Mouse (Mus musculus) bone marrow macrophage, adult 2 months (primary cell): ENCODE results near the gene Uqcc3.

Source experiments
- CTCF ChIP-seq: IDR thresholded peaks from 2 replicates; pipeline ENCODE4 v1.5.1; 2012; ENCODE audit warnings: low read depth, mild to moderate bottlenecking, low read length, moderate library complexity
- POLR2A ChIP-seq: IDR thresholded peaks from 2 replicates; pipeline ENCODE4 v1.6.1; 2012; ENCODE audit warnings: mild to moderate bottlenecking, low read depth, low read length, borderline replicate concordance

DNA sequence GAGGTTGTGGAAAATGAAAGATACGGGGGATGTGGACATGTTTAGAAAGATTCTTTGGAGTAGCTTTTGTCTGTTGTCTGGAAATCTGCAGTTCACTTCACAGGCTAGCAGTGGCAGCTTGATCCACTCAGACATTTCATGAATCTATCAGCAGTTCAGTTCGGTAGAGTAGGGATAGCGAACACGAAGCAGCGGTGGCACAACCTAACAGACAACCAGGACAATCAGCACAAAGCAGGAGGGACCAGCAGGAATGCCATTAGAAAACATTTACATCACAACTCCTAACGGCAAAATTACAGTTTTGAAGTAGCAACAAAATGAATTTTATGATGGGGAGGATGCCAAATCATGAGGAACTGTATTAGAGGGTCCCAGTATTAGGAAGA, 39.0 kb upstream of the Uqcc3 start:
- no peak for TF ChIP-seq CTCF
- TF ChIP-seq POLR2A = no peak
